8 mouse cellular contexts compared by ENCODE assay signal in genomic region chr11:99023500-99024467, GRCm38 (mm10). TPM values are rescaled to one million over a fixed set of nuclear protein-coding genes. Genes with fewer than 3 reads are reported as not detected.
DNase-seq lines count a peak whose midpoint lies in the region; ATAC-seq and TF ChIP-seq lines count a peak whose summit lies in the region.

Top2a (minus strand) TSS chr11:99024189.

- peak within 1 kb of the TSS; percentile 54; the same call in 1 of the 2 replicates for H3K27ac ChIP-seq in forebrain, embryonic 15.5 days (replicated peaks)

- intact Hi-C loops in heart, postnatal 25 days (cut with DNase I), result no loop called here

- peaks cover 7% of the 10 kb centered on the region for H3K27me3 ChIP-seq in G1E (ENCODE audit: insufficient read depth, low read length)
- H3K27me3 ChIP-seq in forebrain, embryonic 15.5 days, result no peaks in the 10 kb centered on the region

- no peak for TF ChIP-seq POLR2A in lung, adult 2 months (IDR thresholded peaks at IDR 0.05; ENCODE audit: borderline replicate concordance, extremely low read depth, low read depth, low read length)

- peak within 1 kb of the TSS; percentile 63 for H3K4me2 ChIP-seq in forebrain, embryonic 15.5 days (replicated peaks)

- WGBS in forebrain, embryonic 15.5 days, result under 1% methylated on average over 54 of the region's 54 CpGs
- WGBS in lung, adult 2 months, result under 1% methylated on average over 54 of the region's 54 CpGs

- H3K36me3 ChIP-seq in G1E (replicated peaks), result peaks cover 35% of the 10 kb centered on the region
- H3K36me3 ChIP-seq in forebrain, embryonic 15.5 days, result no peaks in the 10 kb centered on the region

- H3K9me3 ChIP-seq in G1E (replicated peaks), result peaks cover 4% of the 10 kb centered on the region; the same call in 1 of the 2 replicates
- no peaks in the 10 kb centered on the region for H3K9me3 ChIP-seq in forebrain, embryonic 15.5 days

- no peak for TF ChIP-seq CTCF in G1E (IDR thresholded peaks at IDR 0.05; ENCODE audit: low read depth, low read length)
- TF ChIP-seq CTCF in lung, adult 2 months (IDR thresholded peaks at IDR 0.05; ENCODE audit: insufficient read depth, low read length), result no peak

- peaks cover 34% of the 10 kb centered on the region for H3K4me1 ChIP-seq in G1E (ENCODE audit: insufficient read depth, low read depth, low read length)
- H3K4me1 ChIP-seq in forebrain, embryonic 15.5 days, result peaks cover 19% of the 10 kb centered on the region
- no peaks in the 10 kb centered on the region for H3K4me1 ChIP-seq in lung, adult 2 months (ENCODE audit: control insufficient read depth, insufficient read depth, low read length)

- peak; percentile 97 for DNase-seq in G1E (ENCODE audit: low spot score)
- DNase-seq in cerebellum, adult 11-12 months, result peak; percentile 91
- DNase-seq in heart, postnatal 25 days (ENCODE audit: low spot score), result peak; percentile 85
- peak; percentile 94 to 100 for DNase-seq in layer of hippocampus, adult 18-20 months (ENCODE audit: low spot score in 2 of 2)
- peak; percentile 96 for DNase-seq in lung, adult 2 months
- peak; percentile 76 to 92 for DNase-seq in thymus, adult 18-20 months

- peak within 1 kb of the TSS; percentile 50 for H3K9ac ChIP-seq in forebrain, embryonic 15.5 days (replicated peaks)

- peak; percentile 90 for ATAC-seq in G1E (ENCODE audit: extremely low read depth, insufficient number of reproducible peaks, low FRiP score, poor library complexity, severe bottlenecking)
- peak; percentile 97 for ATAC-seq in forebrain, embryonic 15.5 days (replicated peaks)
- peak; percentile 97 for ATAC-seq in neutrophil, adult 5-6 weeks (ENCODE audit: extremely low read depth, insufficient number of reproducible peaks, low FRiP score, poor library complexity, severe bottlenecking)

- peak within 1 kb of the TSS; percentile 83 for H3K4me3 ChIP-seq in G1E (ENCODE audit: low read depth, low read length)
- peak within 1 kb of the TSS; percentile 61 for H3K4me3 ChIP-seq in forebrain, embryonic 15.5 days
- peak within 1 kb of the TSS; percentile 78 for H3K4me3 ChIP-seq in lung, adult 2 months (replicated peaks; ENCODE audit: extremely low read depth, low read depth, low read length)

RNA-seq across cellular contexts. Expression of gene Top2a, which starts in this region (rescaled TPM):
- total RNA-seq in G1E (2014; fragmentation: Nextera tagmentation) (426 and 497 TPM in 2 replicates), G1E (2017) (717 and 752 TPM in 2 replicates)
- polyA plus RNA-seq in G1E (2012), result 29.0 and 89.9 TPM in 2 replicates
- 126 and 141 TPM in 2 replicates for polyA plus RNA-seq in forebrain, embryonic 15.5 days (2015; fragmentation: Nextera tagmentation; extraction: Ambion mirVana)
- 1 to 10 TPM; 4.2 to 4.6 TPM for total RNA-seq in heart, postnatal 25 days (2021)
- total RNA-seq in layer of hippocampus, adult 18-20 months (2021), result under 1 TPM; 0.52 to 0.96 TPM
- polyA plus RNA-seq in lung, adult 2 months (2012; rRNA removed), result 0.58 and 1.4 TPM in 2 replicates
- 2.9 and 5.2 TPM in 2 replicates for total RNA-seq in neutrophil, adult 5-6 weeks (2017)

Comparison
In these comparisons a context has a peak if more than half of its experiments do, and no peak if none do; other contexts are left out.
1. Peak in every context shown above with its lines: DNase-seq, ATAC-seq, H3K4me3 ChIP-seq and H3K27ac ChIP-seq.
2. RNA of gene Top2a (total RNA-seq): 426 to 752 TPM in G1E; 4.2 to 4.6 TPM in heart, postnatal 25 days, 2.9 to 5.2 TPM in neutrophil, adult 5-6 weeks and 0.52 to 0.96 TPM in layer of hippocampus, adult 18-20 months; every median in the first group is over 10 times any median in the second.
3. RNA of gene Top2a (polyA plus RNA-seq): 126 to 141 TPM in forebrain, embryonic 15.5 days and 29.0 to 89.9 TPM in G1E; 0.58 to 1.4 TPM in lung, adult 2 months; every median in the first group is over 10 times any median in the second.
4. Peak in DNase-seq in layer of hippocampus, adult 18-20 months; RNA of the gene not detected or under 1 TPM.